Mouse (Mus musculus) bone marrow macrophage, adult 2 months (primary cell): ENCODE results near the gene March1.

Experiments used
- CTCF ChIP-seq: IDR thresholded peaks from 2 replicates; pipeline ENCODE4 v1.5.1; 2012; ENCODE audit warnings: low read depth, mild to moderate bottlenecking, low read length, moderate library complexity
- POLR2A ChIP-seq: IDR thresholded peaks from 2 replicates; pipeline ENCODE4 v1.6.1; 2012; ENCODE audit warnings: mild to moderate bottlenecking, low read depth, low read length, borderline replicate concordance

DNA sequence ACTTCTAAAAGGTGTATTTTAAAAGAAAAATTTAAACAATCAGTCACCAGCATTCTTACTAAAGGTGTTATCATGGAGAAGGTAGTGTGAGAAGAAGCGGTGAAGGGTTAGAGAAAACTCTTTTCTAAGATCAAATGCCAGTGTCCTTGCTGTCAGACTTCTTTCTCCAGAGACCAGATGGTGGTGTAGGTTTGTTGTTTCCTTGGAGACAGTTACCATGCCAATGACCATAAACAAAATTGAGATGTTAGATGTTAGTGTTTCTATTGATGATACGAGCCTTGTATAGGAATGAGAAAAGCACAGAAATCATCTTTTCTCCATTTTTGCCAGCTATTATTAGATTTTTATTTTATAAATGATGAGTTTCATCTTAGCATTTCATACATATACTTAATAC is 158.1 kb downstream of the March1 start:
- TF ChIP-seq CTCF, result no peak
- TF ChIP-seq POLR2A, result no peak
